Mouse (Mus musculus): ENCODE results near the gene Trmt10c. TPM values are rescaled to one million over a fixed set of nuclear protein-coding genes. Genes with fewer than 3 reads are reported as not detected.

The Trmt10c gene
- polyA plus RNA-seq, 1 experiment from 2014 or later: 33.6 TPM

DNA sequence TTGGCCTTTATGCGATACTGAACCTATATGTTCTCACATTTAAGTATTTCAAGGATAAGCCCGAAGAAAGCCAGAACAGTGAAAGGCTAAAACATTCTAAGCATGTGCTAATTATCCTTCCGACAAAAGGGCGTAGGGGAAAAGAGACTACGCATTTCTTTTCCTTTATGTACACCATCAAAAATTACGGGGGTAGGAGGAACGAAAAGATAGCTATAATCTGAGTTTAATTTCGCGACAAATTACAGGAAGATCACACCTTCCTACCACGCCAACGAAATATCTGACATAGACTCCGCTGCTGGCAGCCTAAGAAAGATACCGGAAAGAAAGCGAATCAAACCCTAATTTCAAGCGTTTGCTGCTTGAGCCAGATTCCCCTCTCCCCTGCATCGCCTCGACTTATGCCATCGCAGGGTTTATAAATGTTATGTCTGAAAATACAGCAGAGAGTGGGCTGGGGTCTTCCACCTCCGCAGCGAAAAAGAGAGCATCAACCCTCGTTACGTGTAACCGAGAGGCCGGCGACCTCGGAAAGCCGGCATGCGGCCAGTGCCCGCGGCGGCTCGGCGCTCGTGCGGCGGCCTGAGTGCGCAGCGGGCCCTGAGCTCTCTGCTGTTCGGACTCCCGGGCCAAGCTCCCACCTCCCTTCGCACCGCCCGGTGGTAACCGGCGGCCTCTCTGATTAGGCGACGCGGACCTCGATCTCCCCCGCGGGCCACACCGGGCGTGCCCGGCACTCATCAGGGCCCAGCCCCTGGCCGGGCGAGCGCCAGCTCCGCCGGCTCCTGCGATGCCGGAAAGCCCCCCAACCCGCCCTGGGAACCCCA, 8.7 kb downstream of the Trmt10c start:
- H3K36me3 ChIP-seq (replicated peaks): peaks cover 57% of the 10 kb centered on the region
- DNase-seq (ENCODE audit: low spot score): no peak
- under 1% methylated on average over 62 of the region's 62 CpGs for WGBS
- no peaks in the 10 kb centered on the region for H3K9me3 ChIP-seq
- H3K4me1 ChIP-seq: peaks cover 19% of the 10 kb centered on the region
- H3K27me3 ChIP-seq (replicated peaks; ENCODE audit: low read depth, poor library complexity, severe bottlenecking): no peaks in the 10 kb centered on the region
- H3K4me3 ChIP-seq: peak overlapping the region; percentile 94
- H3K27ac ChIP-seq (replicated peaks): peak overlapping the region; percentile 98

DNA sequence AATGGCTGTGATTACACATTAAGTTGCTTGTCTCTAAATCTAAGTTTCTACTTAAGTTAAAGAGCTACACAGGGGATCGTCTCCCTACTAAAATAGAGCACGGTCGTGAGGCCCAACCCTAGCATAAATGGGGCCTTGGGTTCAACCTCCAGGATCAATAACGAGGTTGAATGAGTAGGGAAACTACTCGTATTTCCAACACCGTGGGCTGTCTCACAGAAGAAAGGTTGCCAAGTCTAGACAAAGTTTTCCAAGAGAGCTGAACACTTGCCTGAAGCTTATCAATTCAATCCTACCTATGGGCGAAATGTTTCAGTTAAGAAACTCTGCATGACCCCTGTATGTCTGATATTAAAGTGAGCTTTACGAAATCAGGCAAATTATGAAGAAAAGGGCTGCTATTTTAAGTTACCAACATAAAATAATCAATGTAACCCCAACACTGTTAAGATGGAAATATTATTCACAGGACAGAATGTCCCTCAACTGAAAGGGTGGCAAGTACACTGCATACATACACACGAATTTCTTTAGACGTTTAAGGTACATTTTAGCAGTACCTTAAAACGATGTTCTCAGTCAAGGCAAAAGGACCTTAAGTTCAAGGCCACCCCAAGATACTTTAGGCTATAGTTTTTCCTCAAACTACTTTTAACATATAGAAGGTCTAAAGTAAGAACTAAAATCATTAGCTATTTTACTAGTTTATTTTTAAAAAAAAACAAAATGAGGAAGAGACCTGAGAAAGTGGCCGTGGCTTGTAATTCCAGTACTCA, 9.6 kb downstream of the Trmt10c start:
- peaks cover 56% of the 10 kb centered on the region for H3K36me3 ChIP-seq (replicated peaks)
- no peak for DNase-seq (ENCODE audit: low spot score)
- 58% methylated on average over 12 of the region's 12 CpGs for WGBS
- H3K9me3 ChIP-seq: no peaks in the 10 kb centered on the region
- H3K4me1 ChIP-seq: peaks cover 19% of the 10 kb centered on the region
- no peaks in the 10 kb centered on the region for H3K27me3 ChIP-seq (replicated peaks; ENCODE audit: low read depth, poor library complexity, severe bottlenecking)
- H3K27ac ChIP-seq (replicated peaks): peak overlapping the region; percentile 98; the same call in 1 of the 2 replicates
- peak overlapping the region; percentile 94 for H3K4me3 ChIP-seq

DNA sequence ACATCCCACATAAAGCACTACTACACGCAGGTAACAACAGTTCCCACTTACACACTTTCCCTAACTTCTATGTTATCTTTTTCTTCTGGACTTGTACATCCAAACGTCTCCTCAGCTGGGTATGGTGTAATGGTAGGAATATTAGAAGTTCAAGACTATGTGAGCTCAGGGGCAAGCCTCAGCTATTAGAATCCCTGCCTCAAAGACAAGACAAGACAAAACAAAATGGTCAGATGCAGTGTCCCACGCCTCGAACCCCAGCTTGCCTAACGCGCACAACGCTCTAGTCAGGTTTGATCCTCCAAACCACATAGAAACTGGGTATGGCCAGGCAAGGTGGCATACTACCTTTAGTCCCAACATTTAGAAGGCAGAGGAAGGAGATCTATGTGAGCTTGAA, 18.0 kb downstream of the Trmt10c start:
- H3K4me1 ChIP-seq: no peaks in the 10 kb centered on the region
- peaks cover 4% of the 10 kb centered on the region; the same call in 1 of the 2 replicates for H3K9me3 ChIP-seq
- no peak overlapping the region for H3K27ac ChIP-seq (replicated peaks)
- DNase-seq (ENCODE audit: low spot score): no peak
- H3K4me3 ChIP-seq: no peak overlapping the region
- 97% methylated on average over 7 of the region's 7 CpGs for WGBS
- no peaks in the 10 kb centered on the region for H3K27me3 ChIP-seq (replicated peaks; ENCODE audit: low read depth, poor library complexity, severe bottlenecking)
- peaks cover 82% of the 10 kb centered on the region for H3K36me3 ChIP-seq (replicated peaks)

DNA sequence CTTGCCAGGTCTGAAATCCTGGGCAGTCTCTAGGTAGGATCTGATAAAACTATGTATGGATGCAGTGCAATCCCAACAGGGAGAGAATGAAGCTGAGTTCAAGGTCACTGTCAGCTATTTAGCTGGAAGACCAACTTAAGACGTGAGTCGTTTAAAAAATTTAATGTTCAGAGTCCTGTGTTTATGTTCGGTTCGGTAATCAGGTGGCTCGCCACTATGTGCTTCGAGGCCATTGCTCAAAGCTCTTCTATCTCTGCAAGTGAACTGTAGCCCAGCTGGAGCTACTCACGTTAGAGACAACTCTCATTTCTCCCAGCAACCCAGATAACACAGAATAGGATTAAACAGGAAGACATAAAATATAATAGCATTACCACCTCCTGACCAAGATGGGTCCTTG, 23.5 kb downstream of the Trmt10c start:
- H3K4me1 ChIP-seq: no peaks in the 10 kb centered on the region
- no peak overlapping the region for H3K27ac ChIP-seq (replicated peaks)
- no peak overlapping the region for H3K4me3 ChIP-seq
- H3K27me3 ChIP-seq (replicated peaks; ENCODE audit: low read depth, poor library complexity, severe bottlenecking): no peaks in the 10 kb centered on the region
- H3K36me3 ChIP-seq (replicated peaks): peaks cover 70% of the 10 kb centered on the region
- 92% methylated on average over 7 of the region's 7 CpGs for whole genome bisulfite sequencing
- H3K9me3 ChIP-seq: peaks cover 8% of the 10 kb centered on the region; the same call in 1 of the 2 replicates
- no peak for DNase-seq (ENCODE audit: low spot score)

DNA sequence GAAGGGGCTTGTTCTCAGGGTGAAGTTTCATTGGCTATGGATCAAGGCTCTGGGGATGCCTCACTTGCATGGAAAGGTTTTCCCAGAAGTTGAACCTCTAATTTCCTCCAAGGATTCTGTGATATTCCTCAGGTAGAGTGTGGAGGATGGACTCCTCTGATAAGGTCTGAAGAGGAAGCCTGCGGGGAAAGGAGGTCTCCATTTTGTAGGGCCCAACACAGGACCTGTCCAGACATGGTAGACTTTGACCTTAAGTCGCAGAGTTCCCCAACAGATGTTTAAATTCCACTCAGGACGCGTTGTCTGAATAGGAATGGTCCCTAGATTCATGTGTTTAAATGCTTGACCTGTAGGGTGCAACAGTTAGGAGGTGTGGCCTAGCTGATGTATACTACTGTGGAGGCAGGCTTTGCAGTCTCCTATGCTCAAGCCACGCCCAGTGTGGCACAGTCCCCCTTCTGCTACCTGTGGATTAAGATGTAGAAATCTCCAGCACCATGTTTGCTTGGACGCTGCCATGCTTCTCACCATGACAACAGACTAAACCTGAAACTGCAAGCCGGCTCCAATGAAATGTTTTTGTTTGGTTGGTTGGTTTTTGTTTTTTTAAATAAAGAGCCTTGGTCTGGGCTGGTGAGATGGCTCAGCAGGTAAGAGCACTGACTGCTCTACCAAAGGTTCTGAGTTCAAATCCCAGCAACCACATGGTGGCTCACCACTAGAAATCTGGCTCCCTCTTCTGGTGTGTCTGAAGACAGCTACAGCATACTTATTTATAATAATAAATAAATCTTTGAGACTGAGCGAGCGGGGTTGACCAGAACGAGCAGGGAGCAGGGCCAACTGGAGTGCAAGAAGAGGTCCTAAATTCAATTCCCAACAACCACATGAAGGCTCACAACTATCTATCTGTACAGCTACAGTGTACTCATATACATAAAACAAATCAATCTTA, 24.6 kb downstream of the Trmt10c start:
- Histone ChIP-seq H3K9me3 (peaks cover 8% of the 10 kb centered on the region; the same call in 1 of the 2 replicates), H3K36me3 (replicated peaks) (peaks cover 68% of the 10 kb centered on the region), H3K4me1 (no peaks in the 10 kb centered on the region), H3K4me3 (no peak overlapping the region), H3K27ac (replicated peaks) (no peak overlapping the region), H3K27me3 (replicated peaks; ENCODE audit: low read depth, poor library complexity, severe bottlenecking) (no peaks in the 10 kb centered on the region)
- DNase-seq (ENCODE audit: low spot score): no peak
- WGBS: 87% methylated on average over 10 of the region's 10 CpGs

DNA sequence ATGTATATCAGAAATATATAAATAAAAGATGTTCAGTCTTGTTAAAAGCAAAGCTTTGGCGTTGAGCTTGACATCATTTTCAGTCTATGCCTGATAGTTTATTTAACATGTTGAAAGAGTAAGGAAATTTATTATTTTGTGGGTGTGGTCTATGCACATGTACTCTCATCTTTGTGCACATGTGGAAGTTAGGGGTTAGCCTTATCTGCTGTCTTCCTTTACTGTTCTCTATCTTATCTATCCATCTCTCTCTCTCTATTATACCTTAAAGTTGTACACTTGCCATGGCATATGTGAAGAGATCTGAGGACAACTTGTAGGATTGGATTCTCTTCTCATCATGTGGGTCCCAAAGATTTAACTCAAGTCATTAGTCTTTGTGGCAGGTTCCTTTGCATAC, 28.8 kb downstream of the Trmt10c start:
- DNase-seq (ENCODE audit: low spot score): no peak
- Histone ChIP-seq H3K27ac (replicated peaks) (no peak overlapping the region), H3K9me3 (0 out of 2 replicates have a peak, but pooled peaks cover 4% of the 10 kb centered on the region), H3K4me3 (no peak overlapping the region), H3K27me3 (replicated peaks; ENCODE audit: low read depth, poor library complexity, severe bottlenecking) (no peaks in the 10 kb centered on the region), H3K36me3 (replicated peaks) (peaks cover 79% of the 10 kb centered on the region), H3K4me1 (no peaks in the 10 kb centered on the region)
- 94% methylated on average over 1 of the region's 1 CpGs for WGBS

DNA sequence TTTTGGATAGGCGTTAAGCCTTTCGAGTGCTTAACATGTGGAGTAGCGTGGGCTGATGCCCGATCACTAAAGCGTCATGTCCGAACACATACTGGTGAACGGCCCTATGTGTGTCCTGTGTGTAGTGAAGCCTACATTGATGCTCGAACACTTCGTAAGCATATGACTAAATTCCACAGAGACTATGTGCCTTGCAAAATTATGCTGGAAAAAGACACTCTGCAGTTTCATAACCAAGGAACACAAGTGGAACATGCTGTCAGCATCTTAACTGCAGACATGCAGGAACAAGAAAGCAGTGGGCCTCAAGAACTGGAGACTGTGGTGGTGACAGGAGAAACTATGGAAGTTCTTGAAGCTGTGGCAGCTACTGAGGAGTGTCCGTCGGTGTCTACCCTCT, 30.8 kb downstream of the Trmt10c start:
- DNase-seq (ENCODE audit: low spot score): no peak
- H3K9me3 ChIP-seq: no peaks in the 10 kb centered on the region
- peaks cover 75% of the 10 kb centered on the region for H3K36me3 ChIP-seq (replicated peaks)
- H3K27ac ChIP-seq (replicated peaks): no peak overlapping the region
- no peaks in the 10 kb centered on the region for H3K27me3 ChIP-seq (replicated peaks; ENCODE audit: low read depth, poor library complexity, severe bottlenecking)
- WGBS: 95% methylated on average over 11 of the region's 11 CpGs
- H3K4me3 ChIP-seq: no peak overlapping the region
- no peaks in the 10 kb centered on the region for H3K4me1 ChIP-seq

DNA sequence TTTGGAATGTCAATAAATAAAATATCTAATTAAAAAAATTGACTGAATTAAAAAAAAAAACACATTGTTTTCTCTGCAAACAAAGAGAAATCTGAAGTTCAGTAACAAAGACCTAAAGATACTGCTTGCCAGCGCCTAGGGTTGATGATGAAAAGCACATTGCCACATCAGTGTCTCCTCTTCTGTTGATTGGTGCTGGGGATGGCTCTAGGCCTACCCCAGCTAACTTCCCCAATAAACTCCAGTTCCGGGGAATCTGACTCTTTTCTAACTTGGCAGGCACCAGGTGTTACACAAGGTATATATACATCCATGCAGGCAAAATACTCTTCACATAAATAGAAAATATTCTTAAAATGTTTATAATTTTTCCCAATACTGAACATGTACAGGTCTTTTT, 43.4 kb downstream of the Trmt10c start:
- 95% methylated on average over 2 of the region's 2 CpGs for WGBS
- Histone ChIP-seq H3K4me3 (no peak overlapping the region), H3K4me1 (no peaks in the 10 kb centered on the region), H3K27ac (replicated peaks) (no peak overlapping the region), H3K9me3 (no peaks in the 10 kb centered on the region), H3K36me3 (replicated peaks) (peaks cover 82% of the 10 kb centered on the region), H3K27me3 (replicated peaks; ENCODE audit: low read depth, poor library complexity, severe bottlenecking) (no peaks in the 10 kb centered on the region)
- DNase-seq (ENCODE audit: low spot score): no peak

DNA sequence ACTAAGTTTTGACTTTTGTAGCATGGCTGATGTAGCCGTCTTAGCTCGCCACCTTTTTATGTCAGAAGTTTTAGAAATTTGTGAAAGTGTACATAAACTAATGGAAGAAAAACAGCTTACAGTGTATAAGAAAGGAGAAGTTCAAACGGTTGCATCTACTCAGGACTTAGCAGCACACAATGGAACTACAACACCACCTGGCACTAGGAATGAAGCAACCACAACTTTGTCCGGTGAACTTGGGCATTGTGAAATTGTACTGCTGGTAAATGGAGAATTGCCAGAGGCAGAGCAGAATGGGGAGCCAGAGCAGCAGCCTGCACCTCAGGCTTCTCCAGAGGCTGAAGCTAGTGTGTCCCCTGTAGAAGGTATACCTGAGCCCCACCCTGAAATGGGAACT, 47.3 kb downstream of the Trmt10c start:
- no peaks in the 10 kb centered on the region for H3K9me3 ChIP-seq
- no peak overlapping the region for H3K27ac ChIP-seq (replicated peaks)
- WGBS: 92% methylated on average over 4 of the region's 4 CpGs
- H3K4me1 ChIP-seq: no peaks in the 10 kb centered on the region
- DNase-seq (ENCODE audit: low spot score): no peak
- no peak overlapping the region for H3K4me3 ChIP-seq
- H3K36me3 ChIP-seq (replicated peaks): peaks cover 77% of the 10 kb centered on the region
- no peaks in the 10 kb centered on the region for H3K27me3 ChIP-seq (replicated peaks; ENCODE audit: low read depth, poor library complexity, severe bottlenecking)

DNA sequence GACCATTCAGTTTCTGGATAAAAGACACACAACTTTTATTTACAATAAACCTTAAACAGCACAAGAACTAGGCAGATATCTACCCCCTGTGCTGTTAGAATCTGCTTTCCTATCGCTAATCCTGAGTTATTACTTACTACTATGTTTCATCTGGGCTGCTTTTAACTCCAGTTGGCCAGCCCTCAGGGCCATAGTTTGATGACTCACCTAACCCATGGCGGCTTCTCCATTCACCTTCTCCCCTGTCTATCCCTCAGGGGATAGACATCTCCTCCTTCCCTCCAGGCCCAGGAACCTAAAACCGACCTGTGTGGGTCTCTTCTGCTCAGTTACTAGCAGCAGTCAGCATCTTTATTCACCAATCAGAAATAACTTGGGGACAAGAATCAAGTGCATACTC, 51.6 kb downstream of the Trmt10c start:
- 90% methylated on average over 3 of the region's 3 CpGs for WGBS
- peaks cover 80% of the 10 kb centered on the region for H3K36me3 ChIP-seq (replicated peaks)
- H3K9me3 ChIP-seq: no peaks in the 10 kb centered on the region
- no peak for DNase-seq (ENCODE audit: low spot score)
- no peak overlapping the region for H3K27ac ChIP-seq (replicated peaks)
- H3K4me3 ChIP-seq: no peak overlapping the region
- H3K27me3 ChIP-seq (replicated peaks; ENCODE audit: low read depth, poor library complexity, severe bottlenecking): no peaks in the 10 kb centered on the region
- no peaks in the 10 kb centered on the region for H3K4me1 ChIP-seq

Measured in embryonic facial prominence, embryonic 10.5 days (tissue).